Mouse (Mus musculus) A20 (cell line): ENCODE results near the gene Eif4g2.

ENCODE experiments used
- DNase-seq: peaks from one replicate; pipeline ENCODE4 v3.0.0-alpha.2; 2011; ENCODE audit warnings: low read depth, low spot score

Gene Eif4g2

DNA sequence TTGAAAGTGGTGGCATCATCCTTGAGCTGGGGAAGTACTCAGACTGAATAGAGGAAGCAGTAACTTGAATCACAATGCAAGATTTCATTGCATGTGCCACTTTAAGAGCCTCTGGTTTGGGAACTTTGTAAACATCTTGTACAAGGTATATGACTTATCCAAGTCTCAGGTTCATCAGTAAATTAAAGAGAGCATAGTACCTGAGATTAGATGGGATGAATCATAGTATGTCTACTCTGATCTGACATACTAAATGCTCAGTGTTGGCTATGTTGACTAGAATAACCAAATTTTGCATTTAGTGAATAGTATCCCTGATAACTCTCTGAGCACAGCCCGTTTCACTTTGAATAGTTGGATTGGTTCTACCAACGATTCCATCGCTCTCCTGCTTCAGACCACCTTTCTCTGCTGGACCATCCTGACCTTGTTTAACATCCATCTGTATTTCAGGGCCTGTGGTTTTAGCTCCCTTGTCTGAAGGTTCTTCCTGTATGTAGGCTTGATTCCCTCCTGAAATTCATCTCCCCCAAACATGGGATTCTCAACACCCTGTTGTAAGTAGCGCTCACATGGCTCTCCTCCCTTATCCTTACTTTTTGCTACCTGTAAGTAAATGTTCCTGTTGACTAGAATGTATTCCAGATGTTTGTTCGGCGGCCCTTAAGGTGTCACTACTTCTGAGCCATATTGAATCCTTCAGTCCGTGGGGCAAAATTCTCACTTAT lies 13.2 kb downstream of the Eif4g2 start:
- DNase-seq: peak; percentile 32

DNA sequence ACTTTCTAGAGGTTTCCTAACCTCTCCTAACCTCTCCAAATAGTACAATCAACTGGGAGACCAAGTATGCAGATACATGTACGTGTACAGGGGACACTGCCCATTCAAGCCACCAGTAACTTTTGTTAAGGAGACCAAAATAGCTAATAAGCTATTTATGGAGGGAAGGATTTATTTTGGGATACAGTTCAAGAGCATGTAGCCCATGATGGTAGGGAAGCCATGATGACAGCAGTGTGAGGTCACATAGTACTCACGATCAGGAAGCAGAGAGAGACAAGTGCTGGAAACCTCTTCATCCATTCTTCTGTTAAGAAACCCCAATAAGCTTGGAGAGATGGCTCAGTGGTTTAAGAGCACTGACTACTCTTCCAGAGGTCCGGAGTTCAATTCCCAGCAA lies 14.6 kb downstream of the Eif4g2 start:
- DNase-seq: no peak

DNA sequence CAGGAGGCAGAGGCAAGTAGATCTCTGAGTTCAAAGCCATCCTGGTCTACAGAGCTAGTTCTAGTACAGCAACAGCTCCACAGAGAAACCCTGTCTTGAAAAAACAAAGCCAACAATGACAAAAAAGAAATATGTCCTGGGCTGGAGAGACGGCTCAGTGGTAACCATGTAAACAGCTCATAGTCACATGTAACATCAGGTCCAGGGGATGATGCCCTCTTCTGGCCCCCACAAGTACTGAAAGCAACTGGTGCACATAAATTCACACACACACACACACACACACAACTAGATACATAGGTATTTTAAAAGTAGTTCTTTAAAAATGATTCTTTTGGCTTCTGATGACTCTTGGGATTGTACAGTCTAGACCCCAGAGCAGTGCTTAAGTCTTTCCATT lies 19.9 kb downstream of the Eif4g2 start:
- no peak for DNase-seq

DNA sequence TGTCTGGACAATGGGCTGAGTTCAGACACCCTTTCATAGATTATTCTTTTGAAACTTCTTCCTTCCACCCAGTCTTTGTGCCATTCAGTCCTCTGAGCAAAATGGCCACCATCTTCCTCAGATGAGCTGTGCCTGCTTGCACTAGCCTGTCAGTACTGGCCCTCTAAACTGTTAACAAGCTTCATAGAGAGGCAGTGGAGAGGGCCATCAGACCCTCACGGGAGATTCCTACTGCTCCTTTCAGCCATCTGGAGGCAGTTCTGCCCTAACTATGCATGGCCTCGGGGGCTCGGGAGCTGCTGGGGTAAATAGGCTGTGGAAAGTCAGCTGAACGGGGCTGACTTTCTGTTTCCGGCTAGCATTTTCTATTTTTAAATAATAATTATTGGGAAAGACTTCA lies 23.3 kb downstream of the Eif4g2 start:
- no peak for DNase-seq

DNA sequence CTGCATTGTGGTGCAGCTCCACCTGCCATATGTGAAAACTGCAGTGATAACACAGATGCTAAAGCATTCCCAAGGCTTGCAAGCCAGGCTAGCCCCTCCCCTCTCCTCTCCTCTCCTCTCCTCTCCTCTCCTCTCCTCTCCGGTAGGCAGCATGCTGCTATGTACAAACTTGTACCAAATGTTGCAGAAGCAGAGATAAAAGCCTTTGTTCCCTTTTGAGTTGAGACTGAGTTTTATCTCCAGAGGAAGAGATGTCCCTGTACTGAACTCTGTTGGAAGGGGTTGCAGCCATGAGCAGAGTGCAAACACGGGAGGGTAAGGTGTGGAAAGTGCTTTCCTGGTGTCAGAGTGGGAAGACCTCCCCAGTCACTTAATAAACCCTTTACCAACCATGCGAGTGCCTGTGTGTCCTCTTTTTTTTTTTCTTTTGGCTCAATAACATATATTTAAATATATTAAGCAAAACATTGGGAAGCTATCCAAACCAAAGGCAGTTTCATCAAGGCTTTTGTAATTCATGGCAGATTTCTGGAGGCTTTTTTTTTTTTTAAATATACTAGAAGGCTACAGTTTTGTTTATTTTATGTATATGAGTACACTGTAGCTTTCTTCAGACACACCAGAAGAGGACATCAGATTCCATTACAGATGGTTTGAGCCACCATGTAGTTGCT lies 26.7 kb downstream of the Eif4g2 start:
- no peak for DNase-seq

DNA sequence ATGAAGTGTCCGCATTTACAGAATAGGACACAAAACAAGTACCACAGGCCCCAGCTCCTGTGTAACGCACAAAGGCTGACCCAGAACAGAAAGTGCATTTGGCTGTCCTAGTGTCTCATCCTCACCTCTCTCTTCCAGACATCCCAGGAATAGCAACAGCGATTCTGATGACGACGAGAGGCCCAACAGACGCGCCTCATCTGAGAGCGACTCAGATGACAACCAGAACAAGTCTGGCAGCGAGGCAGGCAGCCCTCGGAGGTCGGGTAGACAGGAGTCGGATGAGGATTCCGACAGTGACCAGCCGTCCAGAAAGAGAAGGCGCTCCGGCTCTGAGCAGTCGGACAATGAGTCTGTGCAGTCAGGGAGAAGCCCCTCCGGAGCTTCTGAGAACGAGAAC lies 27.6 kb downstream of the Eif4g2 start:
- DNase-seq: no peak

DNA sequence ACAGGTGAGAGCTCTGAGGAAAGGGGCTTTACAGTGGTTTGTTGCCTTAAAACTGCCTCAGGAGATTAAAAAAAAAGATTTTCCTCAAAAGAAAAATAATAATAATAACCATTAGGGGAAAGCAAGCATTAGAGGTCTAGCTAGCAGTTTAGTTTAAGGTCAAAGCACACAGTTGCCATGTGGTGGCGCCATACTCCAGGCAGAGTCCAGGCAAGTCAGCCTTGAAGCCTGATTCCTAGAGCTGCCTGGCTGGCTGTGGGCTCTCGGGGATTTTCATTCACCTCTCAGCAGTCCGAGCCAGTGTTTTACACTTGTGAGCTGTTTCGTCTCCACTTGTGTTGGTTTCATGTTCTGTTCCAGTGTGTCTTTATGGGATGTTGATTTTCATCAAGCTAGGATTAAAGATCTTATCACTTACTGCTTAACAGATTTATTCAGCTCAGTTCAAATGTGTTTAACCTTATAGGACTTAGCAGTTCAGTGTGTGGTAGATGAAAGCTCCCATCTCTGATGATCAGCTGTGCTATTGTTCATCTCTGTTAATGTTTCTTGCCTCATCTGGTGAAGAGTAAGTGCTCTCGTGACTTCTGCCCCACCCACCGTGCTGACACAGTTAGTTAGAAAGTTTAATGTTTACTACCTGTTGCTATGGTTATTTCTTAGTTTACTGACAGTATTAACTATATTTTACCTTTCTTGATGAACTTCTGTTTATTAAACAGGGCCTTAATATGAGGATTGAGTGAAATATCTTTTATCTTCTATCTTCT lies 33.0 kb downstream of the Eif4g2 start:
- DNase-seq: peak; percentile 60

DNA sequence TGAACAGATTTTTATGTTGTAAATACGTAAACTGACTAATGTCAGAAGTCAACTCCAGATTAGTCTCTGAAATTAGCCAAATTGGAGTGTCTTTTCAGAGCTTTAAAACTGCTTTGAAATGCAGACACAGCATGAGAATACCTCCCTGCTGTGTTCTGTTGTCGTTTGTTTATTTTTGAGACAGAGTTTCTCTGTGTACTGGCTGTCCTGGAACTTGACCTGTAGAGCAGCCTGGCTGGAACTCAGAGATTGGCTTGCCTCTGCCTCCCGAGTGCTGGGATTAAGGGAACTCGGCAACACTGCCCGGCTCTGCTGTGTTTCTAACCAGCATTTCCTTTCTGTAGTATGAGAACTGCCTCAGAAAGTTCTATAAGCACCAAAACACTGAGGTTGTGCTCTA lies 33.9 kb downstream of the Eif4g2 start:
- no peak for DNase-seq

DNA sequence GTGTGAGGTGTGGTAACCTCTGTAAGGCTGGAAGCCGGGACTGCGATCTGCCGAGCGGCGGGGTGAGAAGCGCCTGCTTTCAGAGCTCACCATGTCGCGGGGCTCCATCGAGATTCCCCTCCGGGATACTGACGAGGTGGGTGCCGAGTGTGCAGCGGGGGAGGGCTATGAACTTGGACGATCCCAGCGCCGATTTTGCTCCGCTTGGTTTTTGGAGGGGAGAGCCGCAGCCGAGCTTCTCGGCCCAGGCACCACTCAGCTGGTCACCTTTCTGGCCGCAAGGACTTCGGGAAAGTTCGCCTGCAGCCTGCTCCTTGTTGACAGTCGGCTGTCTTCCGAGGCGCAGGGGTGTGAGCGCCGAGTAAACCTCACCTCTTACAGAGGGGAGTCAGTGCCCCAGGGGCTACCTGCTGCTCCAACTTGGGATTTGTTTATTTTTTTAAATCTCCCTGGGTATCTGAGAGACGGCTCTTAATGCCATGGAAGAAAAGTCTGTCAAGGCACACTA lies 53.7 kb downstream of the Eif4g2 start:
- no peak for DNase-seq

DNA sequence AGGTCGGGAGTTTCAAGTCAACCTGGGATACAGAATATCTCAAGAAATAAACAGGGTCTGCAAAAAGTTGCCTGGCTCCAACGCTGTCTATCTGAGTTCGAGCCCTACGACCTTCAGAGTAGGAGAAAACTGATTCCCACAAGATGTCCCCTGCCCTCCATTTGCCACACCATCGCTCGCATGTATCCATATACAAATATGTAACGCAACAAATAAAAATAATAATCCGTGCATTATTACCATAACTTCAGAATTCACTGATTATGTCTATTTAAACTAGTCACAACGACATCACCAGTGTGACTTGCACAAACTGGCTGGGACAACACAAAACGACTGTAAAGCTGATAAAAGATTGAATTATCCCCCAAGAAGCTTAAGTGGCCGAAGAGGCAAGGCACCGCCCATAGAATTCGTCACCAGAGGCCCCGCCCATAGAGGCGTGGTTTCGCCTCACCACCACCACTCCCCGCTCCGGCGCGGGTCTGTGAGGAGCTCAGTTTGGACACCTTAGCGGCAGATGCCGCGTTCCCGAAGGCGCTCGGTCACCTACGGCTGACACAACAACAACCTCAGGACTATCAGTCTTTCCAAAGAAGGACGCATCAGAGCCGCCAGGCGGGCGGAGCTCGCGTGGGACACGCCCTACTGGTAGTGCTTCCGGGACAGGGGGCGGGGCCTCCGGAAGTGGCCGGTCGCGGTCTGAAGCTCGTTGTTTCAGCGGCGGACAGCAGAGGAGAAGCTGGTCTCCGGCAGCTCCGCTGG lies 54.4 kb downstream of the Eif4g2 start, which contains the start of gene Ctr9:
Gene Ctr9, plus strand, starts transcription at position 671 of the 765 bp plus-strand sequence.
- DNase-seq: peak; percentile 94

DNA sequence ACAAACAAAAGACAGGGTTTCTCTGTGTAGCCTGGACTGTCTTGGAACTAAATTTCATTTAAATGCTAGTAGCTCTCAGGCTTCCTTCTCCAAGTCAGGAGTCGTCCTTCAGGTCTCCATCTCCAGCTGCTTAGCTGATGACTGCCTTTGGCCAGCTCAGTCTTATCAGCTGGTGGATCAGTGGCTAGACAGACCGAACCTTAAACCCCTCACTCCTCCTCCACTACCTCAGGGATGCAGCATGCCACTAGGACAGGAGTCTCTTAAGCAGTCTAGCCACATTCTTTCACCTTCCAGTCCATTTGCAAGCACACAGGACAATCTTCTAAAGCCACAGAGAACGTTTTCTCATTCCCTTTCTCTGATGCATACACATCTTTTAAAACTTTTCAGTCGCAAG lies 57.9 kb downstream of the Eif4g2 start:
- DNase-seq: no peak

DNA sequence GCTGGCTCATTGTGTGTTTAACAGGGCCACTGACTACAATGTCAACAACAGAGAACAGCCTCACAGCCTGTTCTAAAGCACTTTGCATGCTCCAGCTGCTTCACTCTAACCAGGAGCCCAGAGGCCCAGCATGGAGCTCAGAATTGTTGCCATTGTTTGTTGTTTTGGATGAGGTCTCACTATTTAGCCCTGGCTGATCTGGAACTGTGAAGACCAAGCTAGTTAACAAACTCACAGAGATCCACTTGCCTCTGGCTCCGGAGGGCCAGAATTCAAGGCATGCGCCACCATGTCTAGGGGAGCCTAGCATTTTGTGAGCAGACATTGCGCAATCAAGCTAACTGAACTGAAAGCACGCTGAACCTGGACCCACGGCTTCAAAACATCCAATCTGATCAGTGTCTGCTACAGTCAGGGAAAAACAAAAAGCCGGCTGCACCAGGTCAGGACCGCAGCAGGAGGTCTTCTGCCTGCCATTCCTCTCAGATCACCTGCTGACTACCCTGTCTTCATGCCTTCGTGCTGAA lies 58.7 kb downstream of the Eif4g2 start:
- DNase-seq: peak; percentile 28

DNA sequence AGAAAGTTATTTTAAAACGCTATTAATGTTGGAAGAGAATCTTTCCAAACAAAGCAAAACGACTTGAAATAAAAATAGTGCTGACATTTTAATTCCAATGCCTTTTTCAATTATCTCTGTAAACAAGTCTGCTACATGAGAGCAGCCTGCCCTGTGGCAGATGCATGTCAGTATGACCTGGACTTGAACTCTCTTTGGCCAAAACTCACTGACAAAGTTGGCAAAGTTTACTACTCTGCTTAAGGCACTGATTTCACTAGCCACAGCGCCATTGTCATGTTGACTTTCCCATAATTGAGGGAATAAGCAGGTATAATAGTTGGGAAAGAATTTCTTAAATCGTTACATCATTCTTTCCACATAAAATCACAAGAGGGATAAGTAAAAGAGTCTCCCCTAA lies 62.0 kb downstream of the Eif4g2 start:
- DNase-seq: no peak
